Mouse (Mus musculus) forebrain, postnatal 0 days (tissue): ENCODE measurements around the gene Fyb. TPM values are rescaled to one million over a fixed set of nuclear protein-coding genes. Genes with fewer than 3 reads are reported as not detected.

Experiments
- ATAC-seq: fragments of 200-750 bp; cut with Nextera tagmentation; 2 replicates; pipeline ENCODE4 v1.8.0; 2017; ENCODE audit warnings: mild to moderate bottlenecking, moderate library complexity
- DNase-seq: peaks from one replicate; pipeline ENCODE4 v3.0.0-alpha.2; 2015
- H3K27ac ChIP-seq: fragments of 300-500 bp; sonication (generic); 2 replicates; pipeline ENCODE4 v1.5.1; 2014; ENCODE audit warnings: low read depth, mild to moderate bottlenecking, antibody characterized with exemption, low read length, moderate library complexity, mixed read lengths
- H3K27me3 ChIP-seq: fragments of 300-500 bp; sonication (generic); 2 replicates; pipeline ENCODE4 v1.6.1; 2014; ENCODE audit warnings: mild to moderate bottlenecking, low read length, mixed read lengths; ENCODE audit not compliant: insufficient read depth
- H3K36me3 ChIP-seq: fragments of 300-500 bp; sonication (generic); 2 replicates; pipeline ENCODE4 v1.6.1; 2014; ENCODE audit warnings: mild to moderate bottlenecking, moderate library complexity; ENCODE audit not compliant: insufficient read depth
- H3K4me1 ChIP-seq: fragments of 300-500 bp; sonication (generic); 2 replicates; pipeline ENCODE4 v1.6.1; 2014; ENCODE audit warnings: antibody characterized with exemption; ENCODE audit not compliant: insufficient read depth
- H3K4me2 ChIP-seq: fragments of 300-500 bp; sonication (generic); 2 replicates; pipeline ENCODE4 v1.6.1; 2014; ENCODE audit warnings: low read depth, mild to moderate bottlenecking, moderate library complexity
- H3K4me3 ChIP-seq: fragments of 300-500 bp; sonication (generic); 2 replicates; pipeline ENCODE4 v1.5.1; 2014; ENCODE audit warnings: low read depth, low read length, mixed read lengths
- H3K9ac ChIP-seq: fragments of 300-500 bp; sonication (generic); 2 replicates; pipeline ENCODE4 v1.6.1; 2014; ENCODE audit warnings: mild to moderate bottlenecking
- H3K9me3 ChIP-seq: fragments of 300-500 bp; sonication (generic); 2 replicates; pipeline ENCODE4 v1.6.1; 2016; ENCODE audit warnings: low read length
- CTCF ChIP-seq: sonication (generic); IDR thresholded peaks from 2 replicates; pipeline ENCODE4 v1.5.1; 2016; ENCODE audit warnings: antibody characterized with exemption, control low read depth, low read depth
- WGBS: fragments of 180-500 bp; shearing (Covaris S2); extraction: QIAGEN DNeasy Blood & Tissue Kit; methylation state at CpG from one replicate; pipeline ENCODE4 v1.1.7; 2014; 5-methylcytosine and 5-hydroxymethylcytosine counted together
- polyA plus RNA-seq: library from polyadenylated mRNA; unstranded; fragments of >200 nt; fragmentation: Nextera tagmentation; extraction: Ambion mirVana; gene quantifications from 2 replicates; pipeline ENCODE4 v1.2.1, GENCODE M21; 2015
- total RNA-seq: library from RNA; depleted of rRNA; stranded (reverse); fragments of >200 nt; gene quantifications from 2 replicates; pipeline ENCODE4 v1.2.3, GENCODE M21; 2014

Gene Fyb
- total and polyA plus RNA-seq, 2 experiments from 2014 or later: 0.95 to 2.2 TPM

DNA sequence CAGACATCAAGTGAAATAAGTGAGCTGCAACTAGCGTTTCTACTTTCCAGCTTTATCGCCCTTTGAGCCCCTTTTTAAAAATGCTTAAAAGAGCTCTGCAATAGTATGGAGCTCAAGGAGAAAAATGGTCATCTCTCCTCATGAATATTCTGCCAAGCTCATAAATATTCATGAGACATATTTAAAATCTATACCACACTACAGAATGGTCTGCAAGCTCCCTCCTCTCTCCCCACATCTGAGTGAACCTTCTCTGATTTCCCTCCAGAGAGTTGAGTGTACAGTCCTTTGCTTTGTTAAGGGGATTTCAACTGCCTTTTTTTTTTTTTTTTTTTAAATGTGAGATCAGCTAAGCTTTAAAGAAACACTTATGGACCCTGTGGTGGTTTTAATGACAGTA, 155.8 kb downstream of the Fyb start:
- Histone ChIP-seq H3K4me2 (no peak overlapping the region), H3K9ac (no peak overlapping the region), H3K36me3 (no peaks in the 10 kb centered on the region), H3K27ac (no peak overlapping the region), H3K4me3 (no peak overlapping the region), H3K9me3 (no peaks in the 10 kb centered on the region), H3K4me1 (no peaks in the 10 kb centered on the region), H3K27me3 (no peaks in the 10 kb centered on the region)
- TF ChIP-seq CTCF: no peak
- DNase-seq (no peak), ATAC-seq (no peak)
- WGBS: 41% methylated on average over 2 of the region's 2 CpGs

DNA sequence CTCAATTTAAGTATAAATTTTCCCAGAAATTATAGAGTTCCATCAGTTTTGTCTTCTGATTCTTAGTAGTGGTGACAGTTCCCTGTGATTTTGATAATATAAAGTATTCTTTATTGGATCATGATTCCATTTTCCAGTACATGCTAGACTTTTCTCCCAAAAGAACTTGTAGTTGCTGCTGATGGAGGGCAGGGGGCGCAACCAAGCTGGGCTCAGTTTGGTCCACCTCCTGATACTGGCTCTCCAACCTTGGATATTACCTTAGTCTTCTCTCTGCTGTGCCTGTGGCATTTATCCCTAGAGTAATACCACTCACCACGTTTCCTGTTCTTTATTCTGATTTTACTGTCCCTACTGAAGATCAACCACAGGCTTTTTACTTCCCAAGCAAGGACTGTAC, 179.5 kb downstream of the Fyb start:
- Histone ChIP-seq H3K9ac (no peak overlapping the region), H3K4me1 (no peaks in the 10 kb centered on the region), H3K27me3 (no peaks in the 10 kb centered on the region), H3K4me3 (no peak overlapping the region), H3K4me2 (no peak overlapping the region), H3K27ac (no peak overlapping the region), H3K36me3 (no peaks in the 10 kb centered on the region), H3K9me3 (no peaks in the 10 kb centered on the region)
- WGBS: 71% methylated on average over 2 of the region's 2 CpGs
- peak; percentile 32 for TF ChIP-seq CTCF
- ATAC-seq: no peak
- no peak for DNase-seq

GRCm38 (mm10) chr15:6705351-6705901, 182.8 kb downstream of the Fyb start:
- Histone ChIP-seq H3K36me3 (no peaks in the 10 kb centered on the region), H3K27ac (no peak overlapping the region), H3K4me3 (no peak overlapping the region), H3K4me1 (peaks cover 5% of the 10 kb centered on the region; the same call in 1 of the 2 replicates), H3K9ac (no peak overlapping the region), H3K4me2 (no peak overlapping the region), H3K27me3 (no peaks in the 10 kb centered on the region), H3K9me3 (no peaks in the 10 kb centered on the region)
- no peak for DNase-seq
- WGBS: 69% methylated on average over 7 of the region's 7 CpGs
- no peak for ATAC-seq
- no peak for TF ChIP-seq CTCF

- WGBS: under 1% methylated on average over 43 of the region's 43 CpGs
- ATAC-seq: peak; percentile 61
- H3K4me1 ChIP-seq: peaks cover 11% of the 10 kb centered on the region; the same call in 1 of the 2 replicates
- TF ChIP-seq CTCF: no peak
- no peaks in the 10 kb centered on the region for H3K9me3 ChIP-seq
- peak overlapping the region; percentile 93 for H3K4me2 ChIP-seq
- no peaks in the 10 kb centered on the region for H3K36me3 ChIP-seq
- H3K27ac ChIP-seq: peak overlapping the region; percentile 57; the same call in 1 of the 2 replicates
- H3K9ac ChIP-seq: peak overlapping the region; percentile 91
- no peaks in the 10 kb centered on the region for H3K27me3 ChIP-seq
- DNase-seq: peak; percentile 66
- H3K4me3 ChIP-seq: peak overlapping the region; percentile 98
Measured at GRCm38 (mm10) chr15:6707551-6707935, 184.9 kb downstream of the Fyb start.

DNA sequence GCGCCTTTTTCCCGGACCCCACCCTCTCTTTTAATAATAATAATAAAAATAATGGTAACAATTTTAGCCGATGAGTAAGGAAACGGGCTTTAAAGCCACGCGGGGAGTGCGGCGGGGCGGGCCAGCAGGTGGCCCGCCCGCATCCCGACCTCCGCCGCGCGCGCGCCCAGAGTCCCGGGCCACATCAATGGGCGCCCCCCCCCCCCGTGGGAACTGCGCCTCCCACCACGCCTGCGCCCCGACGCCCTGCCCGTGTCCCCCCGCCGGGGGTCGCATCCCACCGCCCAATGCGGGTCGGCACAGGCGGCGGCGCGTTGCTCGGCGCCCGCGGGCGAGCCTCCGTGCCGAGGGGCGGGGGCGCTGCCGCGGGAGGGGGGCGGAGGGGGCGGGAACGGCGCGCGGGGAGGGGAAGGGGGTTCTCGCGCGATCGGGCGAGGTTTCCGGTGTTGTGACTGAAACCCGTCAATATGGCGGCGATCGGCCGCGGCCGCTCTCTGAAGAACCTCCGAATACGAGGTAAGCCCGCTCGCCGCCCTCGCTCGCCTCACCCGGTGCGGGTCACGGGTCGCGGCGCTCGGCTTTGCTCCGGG, 185.4 kb downstream of the Fyb start, which contains the start of gene Rictor:
Rictor (plus strand) TSS at position 444 of the 590 bp plus-strand sequence.
- no peak for TF ChIP-seq CTCF
- peak within 1 kb of the TSS; percentile 98 for H3K4me3 ChIP-seq
- no peaks in the 10 kb centered on the region for H3K36me3 ChIP-seq
- no peaks in the 10 kb centered on the region for H3K9me3 ChIP-seq
- H3K9ac ChIP-seq: peak within 1 kb of the TSS; percentile 91
- WGBS: 0% methylated on average over 49 of the region's 82 CpGs
- H3K4me1 ChIP-seq: peaks cover 11% of the 10 kb centered on the region; the same call in 1 of the 2 replicates
- ATAC-seq: peak; percentile 92
- peak within 1 kb of the TSS; percentile 93 for H3K4me2 ChIP-seq
- no peaks in the 10 kb centered on the region for H3K27me3 ChIP-seq
- H3K27ac ChIP-seq: peak within 1 kb of the TSS; percentile 94
- peak; percentile 91 for DNase-seq

GRCm38 (mm10) chr15:6708526-6709441, 186.1 kb downstream of the Fyb start:
- TF ChIP-seq CTCF: no peak
- 3% methylated on average over 77 of the region's 89 CpGs for whole genome bisulfite sequencing
- peaks cover 11% of the 10 kb centered on the region; the same call in 1 of the 2 replicates for H3K4me1 ChIP-seq
- peak overlapping the region; percentile 93 for H3K4me2 ChIP-seq
- H3K4me3 ChIP-seq: peak overlapping the region; percentile 98
- peak; percentile 74 for ATAC-seq
- H3K36me3 ChIP-seq: no peaks in the 10 kb centered on the region
- DNase-seq: peak; percentile 23
- peak overlapping the region; percentile 94 for H3K27ac ChIP-seq
- peak overlapping the region; percentile 91 for H3K9ac ChIP-seq
- H3K9me3 ChIP-seq: no peaks in the 10 kb centered on the region
- H3K27me3 ChIP-seq: no peaks in the 10 kb centered on the region

GRCm38 (mm10) chr15:6709618-6710017, 187.0 kb downstream of the Fyb start:
- Histone ChIP-seq H3K27ac (no peak overlapping the region), H3K27me3 (no peaks in the 10 kb centered on the region), H3K4me3 (peak overlapping the region; percentile 98), H3K4me2 (peak overlapping the region; percentile 93), H3K9ac (peak overlapping the region; percentile 91), H3K36me3 (no peaks in the 10 kb centered on the region), H3K9me3 (no peaks in the 10 kb centered on the region), H3K4me1 (peaks cover 11% of the 10 kb centered on the region; the same call in 1 of the 2 replicates)
- 20% methylated on average over 8 of the region's 8 CpGs for WGBS
- ATAC-seq (no peak), DNase-seq (no peak)
- TF ChIP-seq CTCF: no peak
